Mouse (Mus musculus) olfactory bulb, adult 2 months (tissue): Measurements from ENCODE around the gene Pomt2. TPM values are rescaled to one million over a fixed set of nuclear protein-coding genes. Genes with fewer than 3 reads are reported as not detected.

Source experiments
- H3K27ac ChIP-seq: fragments of 200-500 bp; 2 replicates; pipeline ENCODE4 v1.5.1; 2012; ENCODE audit warnings: low read depth, low read length; ENCODE audit not compliant: insufficient read depth
- H3K4me1 ChIP-seq: fragments of 200-500 bp; 2 replicates; pipeline ENCODE4 v1.6.1; 2012; ENCODE audit warnings: low read length; ENCODE audit not compliant: control insufficient read depth, insufficient read depth
- H3K4me3 ChIP-seq: fragments of 200-500 bp; 2 replicates; pipeline ENCODE4 v1.5.1; 2012; ENCODE audit warnings: mild to moderate bottlenecking, low read depth, low read length, moderate library complexity; ENCODE audit not compliant: insufficient read depth
- CTCF ChIP-seq: fragments of 200-500 bp; IDR thresholded peaks from 2 replicates; pipeline ENCODE4 v1.5.1; 2012; ENCODE audit warnings: low read depth, mild to moderate bottlenecking, low read length, moderate library complexity; ENCODE audit not compliant: insufficient read depth
- POLR2A ChIP-seq: fragments of 200-500 bp; IDR thresholded peaks from 2 replicates; pipeline ENCODE4 v1.6.1; 2012; ENCODE audit warnings: mild to moderate bottlenecking, low read depth, low read length, moderate library complexity; ENCODE audit not compliant: insufficient read depth
- WGBS: fragments of 180-500 bp; shearing (Covaris S2); methylation state at CpG from one replicate; pipeline ENCODE4 v1.1.7; 2018; 5-methylcytosine and 5-hydroxymethylcytosine counted together
- polyA plus RNA-seq: library from polyadenylated mRNA; stranded (reverse); fragments of >200 nt; gene quantifications from 2 replicates; pipeline ENCODE4 v1.2.4, GENCODE M21; 2012; ENCODE audit warnings: low replicate concordance; ENCODE audit not compliant: missing spikeins, insufficient read depth, insufficient read length

Pomt2 gene
- polyA plus RNA-seq, 1 experiment: not detected

GRCm38 (mm10) chr12:87132210-87132609, 15.6 kb downstream of the Pomt2 start:
- 80% methylated on average over 6 of the region's 6 CpGs for WGBS
- Histone ChIP-seq H3K4me3 (no peak overlapping the region), H3K27ac (no peak overlapping the region), H3K4me1 (no peaks in the 10 kb centered on the region)
- TF ChIP-seq CTCF: no peak
- no peak for TF ChIP-seq POLR2A

GRCm38 (mm10) chr12:87131619-87132018, 16.1 kb downstream of the Pomt2 start:
- Histone ChIP-seq H3K27ac (no peak overlapping the region), H3K4me1 (no peaks in the 10 kb centered on the region), H3K4me3 (no peak overlapping the region)
- TF ChIP-seq CTCF (no peak), POLR2A (no peak)
- WGBS: 34% methylated on average over 3 of the region's 3 CpGs

- 32% methylated on average over 2 of the region's 2 CpGs for WGBS
- no peak overlapping the region for H3K4me3 ChIP-seq
- no peaks in the 10 kb centered on the region for H3K4me1 ChIP-seq
- H3K27ac ChIP-seq: no peak overlapping the region
- no peak for TF ChIP-seq POLR2A
- TF ChIP-seq CTCF: no peak
Observed at GRCm38 (mm10) chr12:87131181-87131580, 16.6 kb downstream of the Pomt2 start.

GRCm38 (mm10) chr12:87130224-87130623, 17.5 kb downstream of the Pomt2 start:
- TF ChIP-seq CTCF (no peak), POLR2A (no peak)
- no peak overlapping the region for H3K4me3 ChIP-seq
- no peaks in the 10 kb centered on the region for H3K4me1 ChIP-seq
- no peak overlapping the region for H3K27ac ChIP-seq
- 80% methylated on average over 4 of the region's 4 CpGs for WGBS

- no peak for TF ChIP-seq CTCF
- TF ChIP-seq POLR2A: no peak
- no peak overlapping the region for H3K4me3 ChIP-seq
- H3K27ac ChIP-seq: no peak overlapping the region
- no peaks in the 10 kb centered on the region for H3K4me1 ChIP-seq
- 74% methylated on average over 4 of the region's 4 CpGs for WGBS
Observed at GRCm38 (mm10) chr12:87127256-87127655, 20.5 kb downstream of the Pomt2 start.

- Histone ChIP-seq H3K27ac (no peak overlapping the region), H3K4me1 (no peaks in the 10 kb centered on the region), H3K4me3 (no peak overlapping the region)
- TF ChIP-seq POLR2A (no peak), CTCF (no peak)
- WGBS: 98% methylated on average over 4 of the region's 4 CpGs
Observed at GRCm38 (mm10) chr12:87121918-87122589, 25.7 kb downstream of the Pomt2 start.

- no peak for TF ChIP-seq CTCF
- TF ChIP-seq POLR2A: no peak
- no peak overlapping the region for H3K27ac ChIP-seq
- H3K4me1 ChIP-seq: peaks cover 10% of the 10 kb centered on the region
- WGBS: 52% methylated on average over 3 of the region's 3 CpGs
- no peak overlapping the region for H3K4me3 ChIP-seq
Observed at GRCm38 (mm10) chr12:87107357-87107977, 40.3 kb downstream of the Pomt2 start.

GRCm38 (mm10) chr12:87104796-87105195, 43.0 kb downstream of the Pomt2 start:
- Histone ChIP-seq H3K27ac (no peak overlapping the region), H3K4me1 (peaks cover 14% of the 10 kb centered on the region), H3K4me3 (no peak overlapping the region)
- WGBS: 76% methylated on average over 4 of the region's 4 CpGs
- TF ChIP-seq POLR2A (no peak), CTCF (no peak)

- Histone ChIP-seq H3K4me1 (peaks cover 14% of the 10 kb centered on the region), H3K27ac (no peak overlapping the region), H3K4me3 (no peak overlapping the region)
- 92% methylated on average over 4 of the region's 4 CpGs for WGBS
- TF ChIP-seq POLR2A: no peak
- TF ChIP-seq CTCF: no peak
Observed at GRCm38 (mm10) chr12:87103471-87103870, 44.3 kb downstream of the Pomt2 start.
